Mouse (Mus musculus) cerebellum, postnatal 4 days (tissue): ENCODE results near the gene B230219D22Rik.

Experiments used
- DNase-seq, 2 experiments: peaks; one replicate each; pipeline ENCODE4 v3.0.0; 2022; ENCODE audit warnings: low spot score in 2 of 2, mixed read lengths in 1 of 2

B230219D22Rik gene

DNA sequence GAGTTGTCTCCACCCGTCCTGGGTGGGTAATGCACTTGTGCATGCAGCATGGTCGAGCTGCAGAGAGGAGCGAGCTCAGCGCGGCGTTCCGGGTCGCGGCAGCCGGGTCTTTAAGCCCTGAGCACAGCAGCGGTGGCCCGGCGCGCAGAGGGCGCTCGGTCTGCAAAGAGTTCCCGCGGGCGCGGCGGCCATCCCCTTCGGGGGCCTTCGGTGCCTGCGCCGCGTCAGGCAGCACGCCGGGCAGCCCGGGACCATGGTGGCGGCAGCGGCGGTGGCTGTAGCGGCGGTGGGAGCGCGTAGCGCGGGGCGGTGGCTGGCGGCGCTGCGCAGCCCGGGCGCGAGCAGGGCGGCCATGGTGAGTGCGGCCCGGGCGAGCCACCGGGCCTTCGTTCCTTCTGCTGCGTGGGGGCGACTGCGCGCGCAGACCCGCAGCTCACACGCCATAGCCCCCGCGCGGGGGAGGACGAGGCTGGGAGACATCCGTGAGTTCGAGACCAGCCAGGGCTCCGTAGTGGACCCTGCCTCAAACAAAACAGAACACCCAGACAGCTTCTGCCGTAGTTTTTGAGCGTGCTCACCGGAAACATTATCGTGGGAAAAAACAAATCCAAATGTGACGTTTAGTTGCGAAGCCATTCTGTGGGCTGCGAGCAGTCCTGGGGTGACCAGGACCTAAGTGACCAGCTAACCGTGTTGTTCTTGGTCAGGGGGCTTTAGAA is 34.4 kb downstream of the B230219D22Rik start, which contains the start of gene Pcbd2:
TSS of gene Pcbd2 (plus strand) at position 249 of the 719 bp plus-strand sequence.
- peak; percentile 66 to 83 for DNase-seq

GRCm38 (mm10) chr13:55727839-55728238 is 34.9 kb downstream of the B230219D22Rik start:
- peak in 1 of 2 experiments; percentile 48 for DNase-seq

DNA sequence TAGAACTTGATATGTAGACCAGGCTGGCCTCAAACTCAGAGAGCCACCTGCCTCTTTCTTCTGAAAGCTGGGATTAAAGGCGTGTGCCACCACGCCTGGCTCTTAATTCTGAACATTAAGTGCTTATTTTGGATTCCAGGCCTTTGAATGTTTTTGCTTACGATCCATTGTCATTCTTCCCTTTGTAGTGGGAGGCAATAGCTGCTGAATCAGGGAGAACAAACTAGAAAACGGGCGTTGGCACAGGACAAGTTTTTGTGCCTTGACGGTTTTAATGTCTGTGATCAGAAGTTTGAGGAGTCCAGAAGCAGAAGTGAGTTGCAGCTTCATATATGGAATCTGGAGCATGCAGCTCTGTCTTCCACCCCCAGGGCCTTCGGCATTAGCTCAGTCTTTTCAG is 37.8 kb downstream of the B230219D22Rik start:
- no peak for DNase-seq

- no peak for DNase-seq
Measured at GRCm38 (mm10) chr13:55732121-55732520, 39.2 kb downstream of the B230219D22Rik start.

GRCm38 (mm10) chr13:55733628-55734502 is 40.9 kb downstream of the B230219D22Rik start:
- no peak for DNase-seq

DNA sequence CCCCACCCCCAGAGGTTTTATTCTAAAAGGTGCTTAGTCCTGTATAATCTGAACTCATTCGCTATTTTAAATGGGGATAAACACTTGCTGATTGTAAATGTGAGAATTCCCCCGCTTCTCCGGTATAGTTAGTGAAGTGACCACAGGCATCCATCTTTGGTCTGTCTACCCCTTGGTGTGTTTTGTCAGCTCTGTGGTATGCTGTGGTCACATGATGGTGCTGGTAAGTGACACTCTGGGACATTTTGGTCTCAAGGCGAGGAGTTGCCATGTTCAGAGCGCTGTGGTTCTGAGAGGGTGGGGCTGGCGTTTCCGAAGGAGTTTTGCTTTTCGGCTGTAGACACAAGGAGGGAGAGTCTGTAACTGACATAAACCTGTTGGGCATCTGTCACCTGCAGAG is 45.0 kb downstream of the B230219D22Rik start:
- DNase-seq, result no peak

GRCm38 (mm10) chr13:55742306-55742705 is 49.4 kb downstream of the B230219D22Rik start:
- no peak for DNase-seq
